Mouse (Mus musculus) spleen, postnatal 10 days (tissue): ENCODE measurements around the gene Slc26a8.

ENCODE experiments used
- DNase-seq, 2 experiments: peaks; one replicate each; pipeline ENCODE4 v3.0.0; 2021 to 2022; ENCODE audit warnings: low spot score in 2 of 2

The Slc26a8 gene

GRCm38 (mm10) chr17:28592998-28593397 is 97.0 kb downstream of the Slc26a8 start:
- DNase-seq, result peak; percentile 69 to 88

GRCm38 (mm10) chr17:28591476-28591875 is 98.6 kb downstream of the Slc26a8 start:
- peak; percentile 13 to 45 for DNase-seq

- no peak for DNase-seq
These were observed 99.4 kb downstream of the Slc26a8 start for GRCm38 (mm10) chr17:28590596-28590995.

GRCm38 (mm10) chr17:28588591-28588990 is 101.4 kb downstream of the Slc26a8 start:
- no peak for DNase-seq
